Mouse (Mus musculus) urinary bladder, adult 2 months (tissue): ENCODE measurements around the gene Pla2g4e. TPM values are rescaled to one million over a fixed set of nuclear protein-coding genes. Genes with fewer than 3 reads are reported as not detected.

Source experiments
- DNase-seq: peaks from one replicate; pipeline ENCODE4 v3.0.0; 2022; ENCODE audit warnings: low spot score
- polyA plus RNA-seq: library from polyadenylated mRNA; depleted of rRNA; stranded (reverse); fragments of >200 nt; gene quantifications from 2 replicates; pipeline ENCODE4 v1.2.3, GENCODE M21; 2012

Pla2g4e gene
- polyA plus RNA-seq, 1 experiment: 0.80 TPM

GRCm38 (mm10) chr2:120157606-120158005, 87.5 kb downstream of the Pla2g4e start:
- DNase-seq: no peak

GRCm38 (mm10) chr2:120154361-120154894, 90.7 kb downstream of the Pla2g4e start, which contains the start of gene Ehd4:
TSS of gene Ehd4 (minus strand) at chr2:120154606.
- DNase-seq: peak; percentile 97

GRCm38 (mm10) chr2:120153586-120154360, 91.4 kb downstream of the Pla2g4e start:
- no peak for DNase-seq

- DNase-seq: no peak
These were observed 94.6 kb downstream of the Pla2g4e start for GRCm38 (mm10) chr2:120150571-120150970.

GRCm38 (mm10) chr2:120149634-120150033, 95.5 kb downstream of the Pla2g4e start:
- no peak for DNase-seq

- no peak for DNase-seq
These were observed 97.1 kb downstream of the Pla2g4e start for GRCm38 (mm10) chr2:120147999-120148398.

GRCm38 (mm10) chr2:120147364-120147763, 97.8 kb downstream of the Pla2g4e start:
- DNase-seq: no peak

- DNase-seq: no peak
These were observed 98.6 kb downstream of the Pla2g4e start for GRCm38 (mm10) chr2:120146543-120146942.

- DNase-seq: no peak
These were observed 100.7 kb downstream of the Pla2g4e start for GRCm38 (mm10) chr2:120144390-120144789.

GRCm38 (mm10) chr2:120142336-120142735, 102.8 kb downstream of the Pla2g4e start:
- no peak for DNase-seq

GRCm38 (mm10) chr2:120141671-120142070, 103.5 kb downstream of the Pla2g4e start:
- DNase-seq: no peak

GRCm38 (mm10) chr2:120140326-120140725, 104.8 kb downstream of the Pla2g4e start:
- no peak for DNase-seq

- no peak for DNase-seq
These were observed 106.0 kb downstream of the Pla2g4e start for GRCm38 (mm10) chr2:120139091-120139490.

- no peak for DNase-seq
These were observed 107.9 kb downstream of the Pla2g4e start for GRCm38 (mm10) chr2:120137281-120137680.

GRCm38 (mm10) chr2:120134453-120135075, 110.6 kb downstream of the Pla2g4e start:
- no peak for DNase-seq

GRCm38 (mm10) chr2:120131881-120132280, 113.3 kb downstream of the Pla2g4e start:
- DNase-seq: no peak

GRCm38 (mm10) chr2:120129252-120129908, 115.8 kb downstream of the Pla2g4e start:
- no peak for DNase-seq

GRCm38 (mm10) chr2:120128611-120129051, 116.5 kb downstream of the Pla2g4e start:
- no peak for DNase-seq

GRCm38 (mm10) chr2:120128011-120128410, 117.1 kb downstream of the Pla2g4e start:
- DNase-seq: no peak

- DNase-seq: no peak
These were observed 118.2 kb downstream of the Pla2g4e start for GRCm38 (mm10) chr2:120126901-120127300.

GRCm38 (mm10) chr2:120126408-120126807, 118.7 kb downstream of the Pla2g4e start:
- DNase-seq: no peak

- no peak for DNase-seq
These were observed 119.7 kb downstream of the Pla2g4e start for GRCm38 (mm10) chr2:120125461-120125860.
